Mouse (Mus musculus): ENCODE data around the gene Chrna9. TPM values are rescaled to one million over a fixed set of nuclear protein-coding genes. Genes with fewer than 3 reads are reported as not detected.

Gene Chrna9
- polyA plus RNA-seq, 1 experiment from 2014 or later, result 0.13 TPM

GRCm38 (mm10) chr5:65999106-65999505, 64.4 kb downstream of the Chrna9 start:
- no peak overlapping the region for H3K4me3 ChIP-seq (replicated peaks; ENCODE audit: low read depth, low read length)
- no peak overlapping the region for H3K4me2 ChIP-seq (ENCODE audit: low read length)
- ATAC-seq (replicated peaks; ENCODE audit: low FRiP score, low read depth) (no peak), DNase-seq (ENCODE audit: low spot score) (no peak)
- no peaks in the 10 kb centered on the region for H3K9me3 ChIP-seq (replicated peaks; ENCODE audit: low read length)
- TF ChIP-seq CTCF (IDR thresholded peaks at IDR 0.05; ENCODE audit: low read depth), result no peak
- H3K36me3 ChIP-seq (ENCODE audit: insufficient read depth, low read length), result no peaks in the 10 kb centered on the region
- H3K4me1 ChIP-seq (replicated peaks; ENCODE audit: insufficient read depth, low read length), result peaks cover 6% of the 10 kb centered on the region; the same call in 1 of the 2 replicates
- H3K27me3 ChIP-seq (ENCODE audit: insufficient read depth, low read length), result no peaks in the 10 kb centered on the region
- H3K27ac ChIP-seq, result no peak overlapping the region
- H3K9ac ChIP-seq (ENCODE audit: low read depth, low read length), result no peak overlapping the region
- 81% methylated on average over 7 of the region's 7 CpGs for WGBS

GRCm38 (mm10) chr5:66000074-66000473, 65.4 kb downstream of the Chrna9 start:
- DNase-seq (ENCODE audit: low spot score), result peak; percentile 56
- H3K27ac ChIP-seq, result peak overlapping the region; percentile 43

GRCm38 (mm10) chr5:66000567-66001125, 65.9 kb downstream of the Chrna9 start:
- DNase-seq (ENCODE audit: low spot score), result peak; percentile 82
- H3K4me2 ChIP-seq (ENCODE audit: low read length), result no peak overlapping the region
- 12% methylated on average over 6 of the region's 6 CpGs for WGBS

More at GRCm38 (mm10) chr5:66000074-66000473, 65.4 kb downstream of the Chrna9 start:
- WGBS, result 34% methylated on average over 7 of the region's 7 CpGs
- H3K9me3 ChIP-seq (replicated peaks; ENCODE audit: low read length), result no peaks in the 10 kb centered on the region
- no peak overlapping the region for H3K4me3 ChIP-seq (replicated peaks; ENCODE audit: low read depth, low read length)
- H3K9ac ChIP-seq (ENCODE audit: low read depth, low read length), result no peak overlapping the region
- no peak overlapping the region for H3K4me2 ChIP-seq (ENCODE audit: low read length)
- H3K4me1 ChIP-seq (replicated peaks; ENCODE audit: insufficient read depth, low read length), result peaks cover 6% of the 10 kb centered on the region; the same call in 1 of the 2 replicates
- TF ChIP-seq CTCF (IDR thresholded peaks at IDR 0.05; ENCODE audit: low read depth), result no peak
- ATAC-seq (replicated peaks; ENCODE audit: low FRiP score, low read depth), result peak; percentile 74
- no peaks in the 10 kb centered on the region for H3K27me3 ChIP-seq (ENCODE audit: insufficient read depth, low read length)
- no peaks in the 10 kb centered on the region for H3K36me3 ChIP-seq (ENCODE audit: insufficient read depth, low read length)

GRCm38 (mm10) chr5:66001232-66001631, 66.5 kb downstream of the Chrna9 start:
- WGBS, result 53% methylated on average over 5 of the region's 5 CpGs
- no peak overlapping the region for H3K4me2 ChIP-seq (ENCODE audit: low read length)
- no peaks in the 10 kb centered on the region for H3K36me3 ChIP-seq (ENCODE audit: insufficient read depth, low read length)
- peak; percentile 11 for DNase-seq (ENCODE audit: low spot score)
- no peak overlapping the region for H3K9ac ChIP-seq (ENCODE audit: low read depth, low read length)
- H3K27ac ChIP-seq, result peak overlapping the region; percentile 43; the same call in 1 of the 2 replicates
- 0 out of 2 replicates have a peak, but pooled peaks have one; percentile 25 for TF ChIP-seq CTCF (IDR thresholded peaks at IDR 0.05; ENCODE audit: low read depth)
- no peak for ATAC-seq (replicated peaks; ENCODE audit: low FRiP score, low read depth)
- H3K27me3 ChIP-seq (ENCODE audit: insufficient read depth, low read length), result no peaks in the 10 kb centered on the region
- peaks cover 6% of the 10 kb centered on the region; the same call in 1 of the 2 replicates for H3K4me1 ChIP-seq (replicated peaks; ENCODE audit: insufficient read depth, low read length)
- H3K4me3 ChIP-seq (replicated peaks; ENCODE audit: low read depth, low read length), result no peak overlapping the region
- no peaks in the 10 kb centered on the region for H3K9me3 ChIP-seq (replicated peaks; ENCODE audit: low read length)

More at GRCm38 (mm10) chr5:66000567-66001125, 65.9 kb downstream of the Chrna9 start:
- Histone ChIP-seq H3K9ac (ENCODE audit: low read depth, low read length) (no peak overlapping the region), H3K36me3 (ENCODE audit: insufficient read depth, low read length) (no peaks in the 10 kb centered on the region), H3K4me3 (replicated peaks; ENCODE audit: low read depth, low read length) (no peak overlapping the region), H3K27ac (peak overlapping the region; percentile 43), H3K27me3 (ENCODE audit: insufficient read depth, low read length) (no peaks in the 10 kb centered on the region), H3K9me3 (replicated peaks; ENCODE audit: low read length) (no peaks in the 10 kb centered on the region), H3K4me1 (replicated peaks; ENCODE audit: insufficient read depth, low read length) (peaks cover 6% of the 10 kb centered on the region; the same call in 1 of the 2 replicates)
- peak; percentile 64; the same call in 1 of the 2 replicates for ATAC-seq (replicated peaks; ENCODE audit: low FRiP score, low read depth)
- no peak for TF ChIP-seq CTCF (IDR thresholded peaks at IDR 0.05; ENCODE audit: low read depth)

GRCm38 (mm10) chr5:66004134-66004925, 69.6 kb downstream of the Chrna9 start, which contains the start of gene 9130230L23Rik:
Gene 9130230L23Rik (minus strand): TSS chr5:66004285.
- H3K9ac ChIP-seq (ENCODE audit: low read depth, low read length), result no peak within 1 kb of the TSS
- 66% methylated on average over 14 of the region's 14 CpGs for WGBS
- no peak for ATAC-seq (replicated peaks; ENCODE audit: low FRiP score, low read depth)
- peaks cover 6% of the 10 kb centered on the region; the same call in 1 of the 2 replicates for H3K4me1 ChIP-seq (replicated peaks; ENCODE audit: insufficient read depth, low read length)
- DNase-seq (ENCODE audit: low spot score), result no peak
- no peaks in the 10 kb centered on the region for H3K36me3 ChIP-seq (ENCODE audit: insufficient read depth, low read length)
- H3K27ac ChIP-seq, result peak within 1 kb of the TSS; percentile 27
- no peak within 1 kb of the TSS for H3K4me3 ChIP-seq (replicated peaks; ENCODE audit: low read depth, low read length)
- no peak within 1 kb of the TSS for H3K4me2 ChIP-seq (ENCODE audit: low read length)
- TF ChIP-seq CTCF (IDR thresholded peaks at IDR 0.05; ENCODE audit: low read depth), result no peak
- H3K9me3 ChIP-seq (replicated peaks; ENCODE audit: low read length), result no peaks in the 10 kb centered on the region
- H3K27me3 ChIP-seq (ENCODE audit: insufficient read depth, low read length), result no peaks in the 10 kb centered on the region

GRCm38 (mm10) chr5:66005041-66005678, 70.4 kb downstream of the Chrna9 start:
- no peaks in the 10 kb centered on the region for H3K27me3 ChIP-seq (ENCODE audit: insufficient read depth, low read length)
- H3K9ac ChIP-seq (ENCODE audit: low read depth, low read length), result no peak overlapping the region
- DNase-seq (ENCODE audit: low spot score) (peak; percentile 10), ATAC-seq (replicated peaks; ENCODE audit: low FRiP score, low read depth) (no peak)
- H3K4me2 ChIP-seq (ENCODE audit: low read length), result no peak overlapping the region
- peaks cover 3% of the 10 kb centered on the region; the same call in 1 of the 2 replicates for H3K4me1 ChIP-seq (replicated peaks; ENCODE audit: insufficient read depth, low read length)
- H3K4me3 ChIP-seq (replicated peaks; ENCODE audit: low read depth, low read length), result no peak overlapping the region
- H3K36me3 ChIP-seq (ENCODE audit: insufficient read depth, low read length), result no peaks in the 10 kb centered on the region
- peak overlapping the region; percentile 20; the same call in 1 of the 2 replicates for H3K27ac ChIP-seq
- WGBS, result 51% methylated on average over 16 of the region's 16 CpGs
- no peaks in the 10 kb centered on the region for H3K9me3 ChIP-seq (replicated peaks; ENCODE audit: low read length)
- no peak for TF ChIP-seq CTCF (IDR thresholded peaks at IDR 0.05; ENCODE audit: low read depth)

All from kidney, postnatal 0 days (tissue).